Mouse (Mus musculus): ENCODE data around the gene Il22ra2.
A peak's percentile ranks its signal among the peaks of the same experiment; 100 is the strongest.

GRCm38 (mm10) chr10:19591641-19592441, 30.0 kb upstream of the Il22ra2 start, which contains the start of gene Ifngr1:
- TF ChIP-seq MEF2A (IDR thresholded peaks at IDR 0.05; ENCODE audit: borderline replicate concordance, low read depth, low read length) = 0 out of 2 replicates have a peak, but pooled peaks have one; percentile 36
- TF ChIP-seq USF1 (IDR thresholded peaks at IDR 0.05; ENCODE audit: low read depth, low read length) = no peak

Data from CH12.LX (cell line).